Mouse (Mus musculus) small intestine, adult 2 months (tissue): ENCODE data around the gene Olfr1396.

ENCODE experiments used
- CTCF ChIP-seq: fragments of 200-500 bp; IDR thresholded peaks from 2 replicates; pipeline ENCODE4 v1.5.1; 2012; ENCODE audit warnings: low read depth, mild to moderate bottlenecking, control low read depth, inconsistent platforms, low read length, moderate library complexity, mixed read lengths; ENCODE audit not compliant: insufficient replicate concordance, insufficient read length; ENCODE audit errors: extremely low read depth
- POLR2A ChIP-seq: fragments of 200-500 bp; IDR thresholded peaks from 2 replicates; pipeline ENCODE4 v1.6.1; 2012; ENCODE audit warnings: low read depth, mild to moderate bottlenecking, control low read depth, inconsistent platforms, low read length, moderate library complexity

DNA sequence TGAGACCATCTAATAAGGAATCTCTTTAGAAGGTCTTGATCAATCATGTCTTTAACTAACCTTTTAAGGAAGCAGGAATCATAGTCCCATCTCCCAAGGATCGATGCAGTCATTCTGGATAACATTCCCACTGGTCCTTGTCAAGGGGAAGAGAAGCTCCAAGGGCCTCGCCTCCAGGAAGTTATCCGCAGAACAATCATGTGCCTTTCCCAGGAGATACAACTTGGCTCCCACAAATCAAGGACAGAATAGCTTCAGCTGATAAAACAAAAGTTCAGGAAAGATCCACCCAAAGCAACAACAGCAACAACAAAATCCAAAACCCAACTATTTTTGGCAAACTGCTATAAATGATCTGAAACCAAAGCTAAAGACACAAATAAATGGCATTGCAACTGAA, 5.0 kb upstream of the Olfr1396 start:
- TF ChIP-seq CTCF (no peak), POLR2A (no peak)
